8 mouse cellular contexts compared by ENCODE assay signal in genomic region chr9:114585017-114585345, GRCm38 (mm10). TPM values are rescaled to one million over a fixed set of nuclear protein-coding genes. Genes with fewer than 3 reads are reported as not detected.
DNase-seq lines count a peak whose midpoint lies in the region; ATAC-seq and TF ChIP-seq lines count a peak whose summit lies in the region.
"Had no signal": no experiment of that assay in that cellular context is flagged by ENCODE, and none has a peak within 500 bp of the region (broad histone marks: within the 10 kb centered on the region; RNA-seq: fewer than 3 reads in every experiment).

No protein-coding gene starts in this region.

- TF ChIP-seq CTCF in left cerebral cortex, adult 2 months (IDR thresholded peaks at IDR 0.05), result peak; percentile 3

- H3K4me1 ChIP-seq in forebrain, embryonic 13.5 days, result peaks cover 12% of the 10 kb centered on the region

- no peak overlapping the region for H3K27ac ChIP-seq in left cerebral cortex, adult 2 months
- H3K27ac ChIP-seq in forebrain, embryonic 13.5 days, result no peak overlapping the region

- intact Hi-C loops in left cerebral cortex, adult 2 months (cut with DNase I), result no loop called here
- intact Hi-C loops in left cerebral cortex, postnatal 25 days (cut with DNase I), result no loop called here

- 42% methylated on average over 5 of the region's 5 CpGs for WGBS in forebrain, embryonic 13.5 days

- no peak overlapping the region for H3K9ac ChIP-seq in forebrain, embryonic 13.5 days

- DNase-seq in left cerebral cortex, adult 2 months (ENCODE audit: extremely low spot score in 1 of 2, low spot score in 2 of 2), result no peak
- no peak for DNase-seq in left cerebral cortex, postnatal 25 days (ENCODE audit: low spot score in 2 of 2)
- DNase-seq in MN1 (ENCODE audit: low spot score), result peak; percentile 15
- peak; percentile 26 for DNase-seq in naive thymus-derived CD4-positive, alpha-beta T cell, adult 2 months (ENCODE audit: low read depth)
- no peak for DNase-seq in cerebellum, adult 8-10 months
- DNase-seq in gastrocnemius, postnatal 4 days (ENCODE audit: low spot score in 2 of 2), result no peak

- H3K4me2 ChIP-seq in forebrain, embryonic 13.5 days, result peak overlapping the region; percentile 65; the same call in 1 of the 2 replicates

- no peak for ATAC-seq in forebrain, embryonic 13.5 days

- no peaks in the 10 kb centered on the region for H3K9me3 ChIP-seq in forebrain, embryonic 13.5 days (replicated peaks)
- H3K9me3 ChIP-seq: heart, embryonic 15.5 days had no signal

- no peaks in the 10 kb centered on the region for H3K27me3 ChIP-seq in forebrain, embryonic 13.5 days
- H3K27me3 ChIP-seq: heart, embryonic 15.5 days had no signal

- peaks cover 42% of the 10 kb centered on the region for H3K36me3 ChIP-seq in forebrain, embryonic 13.5 days (ENCODE audit: poor library complexity, severe bottlenecking)

- no peak overlapping the region for H3K4me3 ChIP-seq in left cerebral cortex, adult 2 months
- H3K4me3 ChIP-seq in forebrain, embryonic 13.5 days, result no peak overlapping the region

RNA-seq across cellular contexts. Expression of gene Trim71, which starts 20.8 kb away (rescaled TPM):
- total RNA-seq in left cerebral cortex, adult 2 months (2021), result under 1 TPM; 0.72 to 0.84 TPM
- under 1 TPM; 0.69 TPM for total RNA-seq in left cerebral cortex, postnatal 25 days (2021)
- 0.13 and 0.14 TPM in 2 replicates for polyA plus RNA-seq in forebrain, embryonic 13.5 days (2015; fragmentation: Nextera tagmentation; extraction: Ambion mirVana)
- under 1 TPM; 0.05 to 0.07 TPM for total RNA-seq in gastrocnemius, postnatal 4 days (2021)

RNA-seq across cellular contexts. Expression of gene Cnot10, which starts 55.0 kb away (rescaled TPM):
- 10 to 100 TPM; 47.7 to 49.1 TPM for total RNA-seq in left cerebral cortex, adult 2 months (2021)
- 10 to 100 TPM; 45.0 to 46.8 TPM for total RNA-seq in left cerebral cortex, postnatal 25 days (2021)
- 56.8 and 66.4 TPM in 2 replicates for polyA plus RNA-seq in forebrain, embryonic 13.5 days (2015; fragmentation: Nextera tagmentation; extraction: Ambion mirVana)
- total RNA-seq in gastrocnemius, postnatal 4 days (2021), result 10 to 100 TPM; 31.3 to 37.0 TPM

Comparison
In these comparisons a context has a peak if more than half of its experiments do, and no peak if none do; other contexts are left out.
1. DNase-seq: peak in MN1 (single experiment) and naive thymus-derived CD4-positive, alpha-beta T cell, adult 2 months (single experiment); none in left cerebral cortex, adult 2 months (0 of 2), left cerebral cortex, postnatal 25 days (0 of 2), cerebellum, adult 8-10 months (single experiment) and gastrocnemius, postnatal 4 days (0 of 2).